Mouse (Mus musculus) brain, adult 2 months (tissue): ENCODE results near the gene Olfr50.

Source experiments
- DNase-seq: peaks from one replicate; pipeline ENCODE4 v3.0.0; 2011; ENCODE audit warnings: low read depth, low spot score

The Olfr50 gene

DNA sequence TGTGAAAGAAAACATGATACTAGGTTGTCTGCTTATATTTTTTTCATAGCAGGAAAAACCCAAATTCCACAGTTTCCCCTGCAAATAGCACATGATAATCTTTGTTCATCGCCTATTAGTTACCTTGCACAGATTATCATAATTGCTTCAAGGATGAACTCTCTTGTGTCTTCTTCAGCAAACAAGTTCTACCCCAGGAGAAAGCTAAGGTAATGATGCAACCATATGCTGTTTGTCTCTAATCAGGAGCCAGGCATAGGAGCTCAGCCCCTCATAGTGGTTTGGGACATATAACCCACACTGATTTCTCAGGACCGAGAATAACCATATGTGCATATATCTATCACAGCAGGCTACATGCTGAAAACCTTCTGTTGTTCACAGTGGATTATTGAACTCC is at the start of gene Olfr50:
TSS of gene Olfr50 (plus strand) at position 301 of the 400 bp plus-strand sequence.
- DNase-seq = no peak

DNA sequence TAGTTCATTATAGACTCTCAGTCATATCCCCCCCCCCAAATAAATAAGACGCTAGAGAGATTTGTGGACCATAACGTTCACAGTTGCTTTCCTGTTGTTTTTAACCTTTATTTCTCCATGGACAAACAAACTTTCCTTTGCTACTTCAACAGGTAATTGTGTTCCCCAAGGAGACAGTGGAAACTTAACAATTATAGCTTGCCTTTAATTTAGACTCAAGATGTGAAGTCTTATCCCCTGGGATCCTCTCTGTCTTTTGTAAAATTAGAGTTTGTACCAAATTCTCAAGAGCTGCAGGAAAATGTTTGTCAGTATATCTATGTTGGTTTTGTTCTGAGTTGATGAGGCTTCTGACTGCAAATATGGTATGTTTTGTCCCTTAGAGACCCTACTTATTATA is 6.4 kb upstream of the Olfr50 start, which contains the start of gene Olfr348:
TSS of gene Olfr348 (plus strand) at position 301 of the 400 bp plus-strand sequence.
- DNase-seq = no peak

DNA sequence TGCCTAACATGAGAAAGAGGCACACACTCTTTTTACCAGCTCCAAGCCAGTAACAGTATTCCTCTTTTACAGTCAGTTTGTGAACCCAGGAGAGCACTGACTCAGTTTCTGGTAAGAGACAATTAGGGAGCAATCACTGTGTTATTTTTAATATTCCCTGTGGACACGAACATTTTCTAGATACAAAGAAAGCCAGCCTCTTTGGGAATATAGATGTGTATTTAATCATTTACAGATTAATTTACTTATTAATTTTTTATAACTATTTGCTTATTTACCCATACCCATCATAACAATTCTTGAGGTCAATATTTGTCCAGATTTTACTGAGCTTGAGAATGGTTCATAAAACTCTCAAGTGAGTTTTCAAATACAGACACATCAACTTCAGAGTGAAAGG is 26.6 kb downstream of the Olfr50 start, which contains the start of gene Olfr3:
TSS of gene Olfr3 (minus strand) at position 101 of the 400 bp plus-strand sequence.
- no peak for DNase-seq

DNA sequence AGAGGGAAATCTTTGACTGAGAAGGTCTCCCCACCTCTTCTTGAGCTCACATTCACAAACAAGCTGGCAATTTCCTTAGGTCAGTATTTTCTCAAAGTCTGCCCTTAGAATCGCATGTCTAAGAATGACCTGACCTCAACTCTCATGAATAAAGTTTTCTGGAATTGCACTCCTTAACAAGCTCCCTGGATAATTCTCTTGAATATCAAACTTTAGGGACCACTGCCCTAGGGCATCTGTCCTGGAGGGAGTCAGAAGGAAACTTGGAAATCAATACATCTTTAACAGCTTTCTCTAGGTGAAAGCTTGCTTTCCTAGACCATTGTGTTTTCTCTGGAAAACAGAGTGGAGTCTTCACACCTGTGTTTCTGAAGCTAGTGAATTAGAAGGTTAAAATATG is 55.7 kb downstream of the Olfr50 start, which contains the start of gene Olfr350:
TSS of gene Olfr350 (plus strand) at position 301 of the 400 bp plus-strand sequence.
- no peak for DNase-seq
